Mouse (Mus musculus) retina, embryonic 14.5 days (tissue): Measurements from ENCODE around the gene Krt12.
A peak's percentile ranks its signal among the peaks of the same experiment; 100 is the strongest.

Experiments
- DNase-seq: peaks from one replicate; pipeline ENCODE4 v3.0.0-alpha.2; 2015; ENCODE audit warnings: low spot score

The Krt12 gene

GRCm38 (mm10) chr11:99422159-99422558 lies at the start of gene Krt12:
Krt12 (minus strand) TSS chr11:99422259.
- no peak for DNase-seq

DNA sequence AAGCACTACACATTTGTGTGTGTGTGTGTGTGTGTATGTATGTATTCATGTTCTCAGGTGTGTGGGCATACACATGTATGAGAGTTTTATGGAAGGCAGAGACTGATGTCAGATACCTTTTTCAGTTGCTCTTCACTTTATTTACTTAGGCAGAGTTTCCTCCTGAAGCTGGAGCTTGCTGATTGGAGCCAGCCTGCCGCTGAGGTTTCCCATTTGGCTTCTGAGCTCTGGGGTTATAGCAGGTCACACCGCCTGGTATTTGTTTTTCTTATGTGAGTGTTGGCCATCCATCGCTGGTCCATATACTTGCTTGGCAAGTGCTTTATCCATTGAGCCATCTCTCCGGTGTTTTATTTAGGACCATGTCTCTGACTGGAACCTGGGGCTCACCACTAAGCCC lies 47.2 kb upstream of the Krt12 start:
- no peak for DNase-seq

GRCm38 (mm10) chr11:99468566-99468965 lies 46.5 kb upstream of the Krt12 start:
- no peak for DNase-seq

GRCm38 (mm10) chr11:99466316-99466715 lies 44.3 kb upstream of the Krt12 start:
- DNase-seq: no peak

DNA sequence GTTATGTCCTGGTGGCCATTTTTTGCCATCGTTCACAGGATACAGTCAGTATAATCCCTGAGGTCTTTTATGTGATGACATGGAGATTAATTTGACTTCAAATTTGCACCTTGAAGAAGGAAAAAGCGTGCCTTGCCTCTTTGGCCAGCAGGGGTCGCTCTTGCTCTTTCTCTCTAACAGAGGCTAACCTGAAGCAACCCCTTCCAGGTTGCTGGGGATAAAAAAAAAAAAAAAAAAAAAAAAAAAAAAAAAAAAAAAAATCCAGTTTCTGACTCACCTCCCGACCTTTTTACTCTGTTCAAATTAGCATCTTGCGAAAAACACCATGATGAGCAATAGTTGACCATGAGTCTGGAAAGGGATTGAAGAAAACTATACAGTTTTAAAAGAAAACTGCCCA lies 42.8 kb upstream of the Krt12 start:
- DNase-seq: peak; percentile 90

DNA sequence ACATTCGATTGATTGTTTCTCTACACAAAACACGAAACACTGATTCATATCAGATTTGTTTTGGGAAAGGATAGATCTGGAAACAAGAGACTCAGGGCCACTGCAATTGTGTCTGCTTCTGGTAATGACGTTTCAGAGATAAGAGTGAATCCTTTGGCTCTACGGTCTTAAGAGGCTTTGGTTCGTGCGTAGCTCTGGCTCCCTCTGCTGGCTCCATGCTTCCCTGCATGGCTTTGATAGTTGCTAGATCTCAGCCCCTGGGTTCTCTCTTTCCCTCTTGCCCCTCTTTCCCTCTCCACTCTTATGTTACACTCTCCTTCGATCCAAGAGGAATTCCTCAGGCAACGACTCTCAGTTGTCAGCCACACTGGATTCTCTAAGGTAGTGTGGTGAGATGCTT lies 41.1 kb upstream of the Krt12 start:
- DNase-seq: peak; percentile 93

- no peak for DNase-seq
Observed at GRCm38 (mm10) chr11:99461736-99462135, 39.7 kb upstream of the Krt12 start.

DNA sequence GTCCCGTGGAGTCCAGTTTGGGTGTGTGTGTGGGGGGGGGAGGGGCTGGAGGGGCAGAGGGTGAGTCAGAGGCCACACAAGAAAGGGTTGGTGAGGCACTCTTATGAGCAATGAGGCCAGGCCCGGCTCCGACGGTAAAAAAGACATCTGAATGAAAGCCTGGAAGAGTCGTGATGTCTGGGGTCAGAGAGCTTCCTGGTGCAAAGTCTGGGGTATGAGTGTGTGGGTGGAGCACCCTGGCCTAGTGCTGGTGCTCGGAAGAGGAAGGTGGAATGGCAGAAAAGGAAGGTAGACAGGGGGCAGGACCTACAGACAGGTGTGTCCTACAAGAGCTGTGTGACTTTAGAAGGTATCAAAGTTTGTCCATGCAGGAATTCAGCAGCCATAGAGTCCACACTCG lies 36.8 kb upstream of the Krt12 start:
- DNase-seq: no peak

DNA sequence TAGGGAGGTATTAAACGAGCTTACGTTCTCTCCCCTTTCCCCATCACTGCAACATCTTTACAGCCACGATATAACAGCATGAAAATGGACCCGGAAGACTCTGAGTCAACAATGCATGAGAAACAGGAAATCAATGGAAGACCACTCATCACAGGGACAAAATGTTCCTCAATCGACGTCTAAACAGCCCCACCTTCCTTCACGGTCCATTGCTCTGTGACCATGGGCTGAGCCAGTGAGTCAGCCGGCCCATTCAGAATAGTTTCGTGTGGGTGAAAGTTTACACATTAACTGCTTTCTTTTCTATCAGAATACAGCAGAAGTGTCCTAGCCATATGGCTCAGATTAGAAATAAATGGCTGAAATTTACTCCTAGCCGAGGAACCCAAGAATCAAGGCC lies 32.7 kb upstream of the Krt12 start:
- no peak for DNase-seq

- DNase-seq: no peak
Observed at GRCm38 (mm10) chr11:99454044-99454443, 32.0 kb upstream of the Krt12 start.

DNA sequence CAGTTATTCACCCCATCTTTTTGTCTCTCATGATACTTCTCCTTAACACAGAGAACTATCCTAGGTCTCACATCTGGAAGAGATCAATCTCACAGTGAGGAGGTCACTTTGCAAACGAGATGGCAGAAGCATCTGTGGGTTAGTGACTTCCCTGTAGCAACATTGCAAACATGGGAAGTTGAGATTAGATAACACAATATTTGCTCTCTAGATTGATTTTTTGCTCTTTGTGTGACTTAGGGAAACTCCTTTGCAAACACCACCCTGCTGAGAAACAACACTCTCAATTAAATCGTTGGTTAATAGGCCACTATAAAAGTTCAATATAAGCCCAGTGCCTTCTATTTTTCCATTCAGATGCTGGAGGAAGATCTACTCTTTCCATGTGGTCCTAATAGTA lies 26.7 kb upstream of the Krt12 start:
- no peak for DNase-seq

- DNase-seq: no peak
Observed at GRCm38 (mm10) chr11:99441220-99441619, 19.2 kb upstream of the Krt12 start.

DNA sequence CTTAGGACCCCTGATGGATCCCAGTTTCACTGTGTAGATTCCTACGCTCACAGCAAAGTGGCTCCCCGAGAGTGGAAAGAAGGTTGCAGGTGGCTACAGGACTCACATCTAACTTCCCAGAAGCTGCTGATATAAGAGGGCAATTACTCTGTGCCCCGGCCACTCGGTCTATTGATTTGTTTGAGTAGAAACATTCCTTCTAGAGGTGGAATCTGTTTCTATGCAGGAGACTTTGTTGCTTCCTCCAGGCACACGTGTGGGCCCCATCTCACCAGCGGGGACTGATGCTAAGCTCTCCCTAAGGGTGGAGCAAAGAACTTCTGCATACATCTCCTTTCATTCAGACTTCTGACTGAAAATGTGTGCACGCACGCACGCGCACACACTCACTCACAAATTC lies 17.4 kb upstream of the Krt12 start:
- no peak for DNase-seq

DNA sequence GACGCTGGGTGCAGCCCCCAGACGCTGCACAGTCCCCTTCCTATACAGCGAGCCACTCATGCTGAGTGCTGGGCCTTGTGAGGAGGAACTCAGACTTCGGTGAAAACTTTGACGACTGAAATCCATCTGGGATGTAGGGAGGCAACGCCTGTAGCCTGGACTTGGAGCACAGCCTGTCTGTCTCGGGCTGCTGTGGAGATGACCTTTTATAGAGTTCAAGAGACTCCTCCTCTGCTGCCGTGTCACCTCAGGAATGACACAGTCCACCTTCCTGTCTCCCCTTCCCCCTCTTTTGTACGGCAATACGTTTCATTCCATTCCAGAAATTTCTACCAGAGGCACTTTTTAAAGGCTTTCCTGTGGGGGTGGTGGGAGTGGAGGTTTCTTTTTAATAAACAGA lies 15.9 kb upstream of the Krt12 start, which contains the start of gene Krt20:
Gene Krt20, minus strand, starts transcription at position 179 of the 400 bp plus-strand sequence.
- no peak for DNase-seq

DNA sequence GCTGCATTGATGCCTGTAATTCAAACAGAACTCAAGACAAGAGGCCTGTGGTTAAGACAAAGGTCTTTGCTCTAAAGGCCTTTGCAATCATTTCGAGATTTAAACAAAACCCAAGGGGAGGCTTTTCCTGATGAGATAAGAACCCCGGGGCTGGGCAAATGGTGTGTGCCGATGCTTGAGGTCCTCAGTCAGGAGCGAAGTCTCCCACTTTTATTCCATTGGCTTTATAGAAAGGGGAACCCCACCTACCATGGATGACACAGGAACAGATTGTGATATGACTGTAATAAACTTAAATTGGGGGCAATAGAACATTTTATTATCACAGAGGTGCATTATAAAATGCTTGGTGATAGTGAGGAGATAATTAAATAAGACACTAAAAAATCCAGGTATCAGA lies 14.6 kb upstream of the Krt12 start:
- no peak for DNase-seq

DNA sequence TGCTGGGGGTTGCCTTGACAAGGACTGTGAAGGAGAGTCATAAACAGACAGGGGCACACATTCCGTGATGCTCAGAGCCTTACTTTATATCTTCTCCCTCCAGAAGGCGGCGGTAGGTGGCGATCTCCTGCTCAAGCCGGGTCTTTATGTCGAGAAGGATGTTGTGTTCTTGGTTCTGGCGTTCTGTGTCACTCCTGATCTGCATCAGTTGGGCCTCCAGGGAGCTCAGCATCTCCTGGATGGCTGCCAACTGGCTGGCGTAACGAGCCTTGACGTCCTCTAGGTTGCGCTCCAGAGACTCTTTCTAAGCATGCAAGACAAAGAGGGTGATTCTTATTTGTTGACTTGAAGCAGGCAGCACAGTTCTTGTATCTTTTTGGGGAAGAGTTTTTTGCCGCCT lies 8.6 kb upstream of the Krt12 start:
- DNase-seq: peak; percentile 75

DNA sequence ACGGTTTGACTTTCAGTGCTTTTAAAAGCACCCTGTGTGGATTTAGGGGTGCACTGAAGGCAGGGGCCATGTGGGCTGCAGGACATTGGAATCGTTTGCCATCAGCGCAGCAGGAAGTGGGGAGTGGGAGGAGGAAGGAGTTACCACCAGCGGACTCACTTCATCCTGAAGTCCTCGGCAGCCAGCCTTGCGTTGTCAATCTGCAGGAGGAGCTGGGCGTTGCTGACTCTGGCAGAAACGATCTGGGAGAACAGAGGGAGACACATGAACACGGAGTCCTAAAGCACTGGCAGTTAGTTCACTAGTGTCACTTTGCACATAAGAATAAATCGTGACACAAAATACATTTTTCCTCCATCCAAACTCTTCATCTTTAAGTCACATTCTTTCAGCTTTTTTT lies 1.5 kb downstream of the Krt12 start:
- DNase-seq: no peak

DNA sequence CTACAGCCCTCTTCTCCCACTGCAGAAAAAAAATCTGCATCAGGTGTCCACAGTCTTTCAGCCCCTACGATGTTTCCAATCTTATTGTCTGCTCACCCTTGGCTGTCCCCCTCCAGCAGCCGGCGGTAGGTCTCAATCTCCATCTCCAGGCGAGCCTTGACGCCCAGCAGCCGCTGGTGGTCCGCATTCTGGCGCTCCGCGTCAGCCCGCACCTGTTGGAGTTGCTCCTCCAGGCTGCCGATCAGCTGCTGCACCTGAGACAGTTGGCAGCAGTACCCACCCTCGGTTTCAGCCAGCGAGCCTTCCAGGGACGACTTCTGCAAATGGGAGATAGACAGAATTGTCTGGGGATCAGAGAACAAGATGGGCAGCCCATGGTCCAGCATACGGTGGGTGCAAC lies 4.2 kb downstream of the Krt12 start:
- no peak for DNase-seq

DNA sequence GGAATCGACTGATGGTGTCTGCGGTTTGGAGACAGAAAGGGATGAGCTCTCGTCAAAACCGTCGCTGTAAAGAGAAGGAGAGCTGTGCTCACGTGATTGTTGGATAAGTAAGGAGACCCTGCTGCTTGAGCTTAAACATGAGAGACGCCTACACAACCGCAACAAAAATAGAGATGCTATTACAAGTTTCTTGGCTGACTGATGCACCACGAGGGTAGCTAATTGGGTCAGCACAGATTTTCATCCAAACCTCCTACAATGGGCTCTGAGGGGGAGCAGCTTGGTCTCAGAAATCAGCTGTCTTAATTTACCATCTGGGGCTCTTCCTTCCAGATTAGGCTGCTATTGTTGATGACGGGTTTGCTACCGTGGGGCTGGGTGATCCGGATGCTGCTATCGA lies 5.2 kb downstream of the Krt12 start:
- DNase-seq: peak; percentile 26

- no peak for DNase-seq
Observed at GRCm38 (mm10) chr11:99414463-99415147, 7.5 kb downstream of the Krt12 start.

- DNase-seq: peak; percentile 77
Observed at GRCm38 (mm10) chr11:99413247-99413646, 8.8 kb downstream of the Krt12 start.

DNA sequence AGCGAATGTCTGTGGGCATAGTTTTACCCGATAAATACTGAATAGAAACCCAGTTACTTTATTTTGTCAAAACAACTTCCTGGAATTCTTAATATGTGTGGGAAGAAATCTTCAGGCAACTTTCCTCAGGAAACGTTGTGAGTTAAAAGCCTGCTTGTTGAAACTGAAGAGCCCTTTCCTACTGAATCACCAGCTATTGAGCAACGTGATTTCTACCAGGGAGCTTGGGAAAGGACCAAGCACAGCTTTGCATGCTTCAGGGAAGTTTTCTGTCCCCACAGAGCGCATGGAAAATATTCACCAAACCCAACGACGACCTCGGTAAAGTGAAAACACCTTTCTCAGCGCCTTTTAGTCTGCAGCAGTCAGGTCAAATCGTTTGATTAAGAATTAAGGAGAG lies 15.9 kb downstream of the Krt12 start:
- no peak for DNase-seq

GRCm38 (mm10) chr11:99399956-99400549 lies 22.0 kb downstream of the Krt12 start:
- no peak for DNase-seq

DNA sequence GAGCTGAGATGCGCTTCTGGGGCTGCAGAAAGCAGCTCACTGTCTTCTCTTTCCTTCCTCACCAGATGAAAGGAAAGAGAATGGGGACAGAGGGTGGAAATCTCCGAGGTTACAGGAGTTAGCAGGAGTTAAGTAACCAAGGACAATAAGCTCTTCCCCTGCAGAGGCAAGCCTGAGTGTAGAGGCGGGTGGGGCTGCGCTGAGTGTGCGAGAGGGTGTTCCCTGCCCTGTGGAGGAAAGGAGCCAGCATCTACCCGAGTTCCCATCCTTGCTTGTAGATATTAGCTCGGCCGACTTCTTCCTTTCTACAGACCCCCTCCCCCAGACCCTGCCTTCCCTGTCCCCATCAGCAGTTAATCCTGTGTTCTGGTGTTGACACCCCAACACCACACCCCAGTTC lies 23.2 kb downstream of the Krt12 start:
- no peak for DNase-seq
